Comparison of ENCODE assay signal across 9 mouse cellular contexts in the genomic region with DNA sequence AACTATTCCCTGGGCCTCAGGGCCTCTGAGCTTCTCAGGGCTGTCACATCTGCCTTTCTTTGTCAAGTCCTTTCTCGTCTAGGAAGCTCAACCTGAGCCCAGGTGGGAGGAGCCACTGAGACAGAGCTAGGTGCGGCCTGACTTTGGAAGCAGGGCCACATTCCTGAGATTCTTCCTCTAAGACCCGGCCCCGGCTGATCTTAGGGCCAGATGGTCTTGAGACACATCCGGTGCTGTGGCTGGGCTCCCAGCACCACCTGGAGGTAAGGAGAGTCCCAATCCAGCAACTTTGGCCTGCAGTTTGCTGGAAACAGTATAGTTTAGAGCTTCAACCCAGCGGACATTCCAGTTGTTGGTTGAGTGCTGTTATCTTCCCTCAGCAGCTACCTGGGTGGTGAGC. TPM values are rescaled to one million over a fixed set of nuclear protein-coding genes. Genes with fewer than 3 reads are reported as not detected.
DNase-seq lines count a peak whose midpoint lies in the region; ATAC-seq and TF ChIP-seq lines count a peak whose summit lies in the region.
"Had no signal": no experiment of that assay in that cellular context is flagged by ENCODE, and none has a peak within 500 bp of the region (broad histone marks: within the 10 kb centered on the region; RNA-seq: fewer than 3 reads in every experiment).

No protein-coding gene starts in this region.

- peak; percentile 88 for ATAC-seq in intestine, embryonic 14.5 days (replicated peaks; ENCODE audit: low FRiP score, low TSS enrichment, low read depth)
- no peak for ATAC-seq in liver, embryonic 14.5 days (ENCODE audit: insufficient read depth)
- ATAC-seq in midbrain, embryonic 15.5 days (replicated peaks), result no peak

- H3K4me1 ChIP-seq in intestine, embryonic 14.5 days (replicated peaks; ENCODE audit: control insufficient read depth, insufficient read depth, low read length), result peaks cover 18% of the 10 kb centered on the region
- peaks cover 2 to 40% of the 10 kb centered on the region in 2 experiments for H3K4me1 ChIP-seq in liver, embryonic 14.5 days (replicated peaks; ENCODE audit: control insufficient read depth in 2 of 2, insufficient read depth in 2 of 2, low read length in 1 of 2)
- H3K4me1 ChIP-seq in midbrain, embryonic 15.5 days, result no peaks in the 10 kb centered on the region
- H3K4me1 ChIP-seq: neural tube, embryonic 13.5 days had no signal

- no peak for TF ChIP-seq EP300 in liver, embryonic 14.5 days (IDR thresholded peaks at IDR 0.05; ENCODE audit: low read depth)

- intact Hi-C loops in left cerebral cortex, postnatal 36 days (cut with DNase I), result no loop called here

- H3K27me3 ChIP-seq in intestine, embryonic 14.5 days (replicated peaks; ENCODE audit: control insufficient read depth, insufficient read depth, low read length), result no peaks in the 10 kb centered on the region
- H3K27me3 ChIP-seq in liver, embryonic 14.5 days (ENCODE audit: control insufficient read depth, insufficient read depth, low read length), result no peaks in the 10 kb centered on the region
- H3K27me3 ChIP-seq in midbrain, embryonic 15.5 days (replicated peaks), result no peaks in the 10 kb centered on the region
- H3K27me3 ChIP-seq: neural tube, embryonic 13.5 days had no signal

- 7% methylated on average over 6 of the region's 6 CpGs for WGBS in intestine, embryonic 14.5 days
- whole genome bisulfite sequencing in liver, embryonic 14.5 days (ENCODE audit: insufficient replicate concordance), result 24% methylated on average over 6 of the region's 6 CpGs
- WGBS in midbrain, embryonic 15.5 days, result 13% methylated on average over 6 of the region's 6 CpGs

- DNase-seq in urinary bladder, adult 18-20 months (ENCODE audit: low spot score in 2 of 2), result peak; percentile 25 to 36
- no peak for DNase-seq in urinary bladder, postnatal 10 days (ENCODE audit: low spot score)
- peak; percentile 63 for DNase-seq in intestine, embryonic 14.5 days (ENCODE audit: low spot score)
- no peak for DNase-seq in liver, embryonic 14.5 days (ENCODE audit: low read depth in 3 of 3, low spot score in 3 of 3)
- DNase-seq in left cerebral cortex, postnatal 36 days (ENCODE audit: low spot score in 2 of 2), result no peak
- DNase-seq in frontal cortex, postnatal 25 days (ENCODE audit: low spot score in 2 of 2), result no peak
- DNase-seq in cerebellum, adult 11-12 months, result no peak

- no peak overlapping the region for H3K9ac ChIP-seq in intestine, embryonic 14.5 days (ENCODE audit: low read length)
- H3K9ac ChIP-seq in liver, embryonic 14.5 days (replicated peaks), result no peak overlapping the region; the same call in 1 of the 2 replicates
- H3K9ac ChIP-seq in midbrain, embryonic 15.5 days, result no peak overlapping the region
- H3K9ac ChIP-seq: neural tube, embryonic 13.5 days had no signal

- 0 out of 2 replicates have a peak, but pooled peaks have one; percentile 12 for TF ChIP-seq CTCF in liver, embryonic 14.5 days (IDR thresholded peaks at IDR 0.05; ENCODE audit: low read depth)

- no peak overlapping the region for H3K4me3 ChIP-seq in intestine, embryonic 14.5 days (ENCODE audit: low read depth, low read length)
- H3K4me3 ChIP-seq in liver, embryonic 14.5 days (ENCODE audit: insufficient read depth in 1 of 2, low read depth in 2 of 2, low read length in 2 of 2), result no peak overlapping the region
- no peak overlapping the region for H3K4me3 ChIP-seq in midbrain, embryonic 15.5 days
- H3K4me3 ChIP-seq: neural tube, embryonic 13.5 days had no signal

- no peak overlapping the region; the same call in 1 of the 2 replicates for H3K4me2 ChIP-seq in intestine, embryonic 14.5 days (ENCODE audit: low read length)
- no peak overlapping the region for H3K4me2 ChIP-seq in liver, embryonic 14.5 days (ENCODE audit: low read depth)
- no peak overlapping the region for H3K4me2 ChIP-seq in midbrain, embryonic 15.5 days
- H3K4me2 ChIP-seq: neural tube, embryonic 13.5 days had no signal

- H3K9me3 ChIP-seq in intestine, embryonic 14.5 days (ENCODE audit: control insufficient read depth, low read length), result no peaks in the 10 kb centered on the region
- no peaks in the 10 kb centered on the region for H3K9me3 ChIP-seq in liver, embryonic 14.5 days (ENCODE audit: control insufficient read depth, low read length)
- no peaks in the 10 kb centered on the region for H3K9me3 ChIP-seq in midbrain, embryonic 15.5 days
- H3K9me3 ChIP-seq: neural tube, embryonic 13.5 days had no signal

- no peaks in the 10 kb centered on the region for H3K36me3 ChIP-seq in intestine, embryonic 14.5 days (ENCODE audit: control insufficient read depth, insufficient read depth, low read length)
- H3K36me3 ChIP-seq in liver, embryonic 14.5 days (replicated peaks; ENCODE audit: control insufficient read depth, insufficient read depth, low read depth), result no peaks in the 10 kb centered on the region
- no peaks in the 10 kb centered on the region for H3K36me3 ChIP-seq in midbrain, embryonic 15.5 days (replicated peaks)
- H3K36me3 ChIP-seq: neural tube, embryonic 13.5 days had no signal

- peak overlapping the region; percentile 51; the same call in 1 of the 2 replicates for H3K27ac ChIP-seq in intestine, embryonic 14.5 days (ENCODE audit: low read depth)
- H3K27ac ChIP-seq in liver, embryonic 14.5 days, result no peak overlapping the region
- H3K27ac ChIP-seq in midbrain, embryonic 15.5 days, result no peak overlapping the region
- H3K27ac ChIP-seq: neural tube, embryonic 13.5 days had no signal

RNA-seq across cellular contexts. Expression of a gene that starts 1.9 kb away (rescaled TPM):
- polyA plus RNA-seq in intestine, embryonic 14.5 days (2014; fragmentation: Nextera tagmentation; extraction: Ambion mirVana), result 122 and 138 TPM in 2 replicates
- 7.4 and 9.5 TPM in 2 replicates for polyA plus RNA-seq in liver, embryonic 14.5 days (2012; rRNA removed)
- 24.4 and 27.2 TPM in 2 replicates for polyA plus RNA-seq in liver, embryonic 14.5 days (2014; fragmentation: Nextera tagmentation; extraction: Ambion mirVana)
- total RNA-seq in left cerebral cortex, postnatal 36 days (2021), result 10 to 100 TPM; 43.0 to 56.9 TPM
- polyA plus RNA-seq in midbrain, embryonic 15.5 days (2015; fragmentation: Nextera tagmentation; extraction: Ambion mirVana), result 137 and 152 TPM in 2 replicates

RNA-seq across cellular contexts. Expression of a gene that starts 9.4 kb away (rescaled TPM):
- polyA plus RNA-seq in intestine, embryonic 14.5 days (2014; fragmentation: Nextera tagmentation; extraction: Ambion mirVana), result 58.3 and 61.7 TPM in 2 replicates
- polyA plus RNA-seq in liver, embryonic 14.5 days (2012; rRNA removed), result 19.7 and 24.4 TPM in 2 replicates
- polyA plus RNA-seq in liver, embryonic 14.5 days (2014; fragmentation: Nextera tagmentation; extraction: Ambion mirVana), result 23.6 and 27.4 TPM in 2 replicates
- 10 to 100 TPM; 24.2 to 28.5 TPM for total RNA-seq in left cerebral cortex, postnatal 36 days (2021)
- polyA plus RNA-seq in midbrain, embryonic 15.5 days (2015; fragmentation: Nextera tagmentation; extraction: Ambion mirVana), result 48.2 and 51.3 TPM in 2 replicates

Comparison
In these comparisons a context has a peak if more than half of its experiments do, and no peak if none do; other contexts are left out.
1. DNase-seq: peak in urinary bladder, adult 18-20 months (2 of 2) and intestine, embryonic 14.5 days (single experiment); none in urinary bladder, postnatal 10 days (single experiment), liver, embryonic 14.5 days (0 of 3), left cerebral cortex, postnatal 36 days (0 of 2), frontal cortex, postnatal 25 days (0 of 2) and cerebellum, adult 11-12 months (single experiment).